Mouse (Mus musculus): ENCODE results near the gene Ano1. TPM values are rescaled to one million over a fixed set of nuclear protein-coding genes. Genes with fewer than 3 reads are reported as not detected.
A peak's percentile ranks its signal among the peaks of the same experiment; 100 is the strongest.

Gene Ano1
- polyA plus RNA-seq, 1 experiment, result 1.5 TPM

DNA sequence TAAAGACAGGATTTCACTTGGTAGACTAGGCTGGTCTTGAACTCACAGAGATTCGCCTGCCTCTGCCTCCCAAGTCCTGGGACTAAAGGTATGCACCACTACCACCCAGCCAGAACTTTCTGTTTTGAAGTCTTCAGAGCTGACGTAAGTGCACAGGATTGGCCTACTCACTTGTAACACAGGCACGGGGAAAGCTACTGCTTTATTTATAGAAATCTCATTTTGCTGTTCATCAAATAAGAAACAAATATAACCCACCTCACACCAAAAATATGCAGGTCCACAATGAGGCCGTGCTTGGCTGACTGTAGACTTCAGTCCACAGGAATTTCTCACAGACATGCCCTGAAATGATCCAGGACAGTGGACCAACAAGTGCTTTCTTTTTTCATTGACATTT lies 31.8 kb downstream of the Ano1 start:
- TF ChIP-seq POLR2A (IDR thresholded peaks at IDR 0.05; ENCODE audit: borderline replicate concordance, control insufficient read depth, low read depth, low read length) (no peak), CTCF (IDR thresholded peaks at IDR 0.05; ENCODE audit: control insufficient read depth, insufficient read depth, low read length) (no peak)
- 68% methylated on average over 4 of the region's 4 CpGs for WGBS
- Histone ChIP-seq H3K4me1 (ENCODE audit: control insufficient read depth, insufficient read depth, low read length) (no peaks in the 10 kb centered on the region), H3K27ac (ENCODE audit: control insufficient read depth, insufficient read depth, low read depth, low read length, poor library complexity) (no peak overlapping the region), H3K4me3 (replicated peaks; ENCODE audit: control insufficient read depth, low read depth, low read length) (no peak overlapping the region)

DNA sequence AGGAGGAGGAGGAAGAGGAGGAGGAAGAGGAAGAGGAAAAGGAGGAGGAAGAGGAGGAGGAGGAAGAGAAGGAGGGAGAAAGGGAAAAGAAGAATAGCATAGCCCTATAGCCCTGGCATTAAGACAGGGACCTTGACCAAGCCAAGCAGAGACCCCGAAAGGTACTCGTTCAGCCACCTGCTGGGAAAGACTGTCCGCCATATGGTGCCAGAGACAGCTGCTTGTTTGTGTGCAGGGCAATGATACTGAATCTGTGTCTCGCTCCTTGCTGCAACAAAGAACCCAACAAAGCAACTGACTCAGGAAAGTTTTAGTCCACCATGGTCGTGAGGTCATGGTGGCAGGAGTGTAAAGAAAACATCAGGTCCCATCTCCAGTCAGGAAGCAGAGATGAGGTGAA lies 34.0 kb downstream of the Ano1 start:
- TF ChIP-seq CTCF (IDR thresholded peaks at IDR 0.05; ENCODE audit: control insufficient read depth, insufficient read depth, low read length) (no peak), POLR2A (IDR thresholded peaks at IDR 0.05; ENCODE audit: borderline replicate concordance, control insufficient read depth, low read depth, low read length) (no peak)
- H3K27ac ChIP-seq (ENCODE audit: control insufficient read depth, insufficient read depth, low read depth, low read length, poor library complexity), result no peak overlapping the region
- no peak overlapping the region for H3K4me3 ChIP-seq (replicated peaks; ENCODE audit: control insufficient read depth, low read depth, low read length)
- no peaks in the 10 kb centered on the region; the same call in 1 of the 2 replicates for H3K4me1 ChIP-seq (ENCODE audit: control insufficient read depth, insufficient read depth, low read length)
- WGBS, result 85% methylated on average over 5 of the region's 5 CpGs

DNA sequence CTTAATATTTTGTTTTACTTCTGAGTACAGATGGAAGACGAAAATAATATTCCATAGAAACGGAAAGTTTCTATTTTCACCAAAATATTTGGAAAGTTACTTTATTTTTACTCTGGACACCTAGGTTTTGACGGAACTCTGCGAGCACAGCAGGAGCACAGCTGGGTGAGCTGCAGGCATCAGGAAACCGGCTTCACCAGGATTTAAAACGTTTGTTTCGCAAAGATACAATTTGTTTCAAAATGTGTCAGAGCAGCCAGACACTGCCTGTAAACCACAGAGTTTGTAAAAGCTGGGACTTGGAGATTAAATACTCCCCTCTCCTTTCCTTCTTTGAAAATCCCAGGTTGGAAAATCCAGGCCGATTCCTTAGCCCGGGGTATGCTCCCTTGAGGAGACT lies 53.9 kb downstream of the Ano1 start:
- H3K4me1 ChIP-seq (ENCODE audit: control insufficient read depth, insufficient read depth, low read length), result no peaks in the 10 kb centered on the region
- no peak overlapping the region for H3K27ac ChIP-seq (ENCODE audit: control insufficient read depth, insufficient read depth, low read depth, low read length, poor library complexity)
- H3K4me3 ChIP-seq (replicated peaks; ENCODE audit: control insufficient read depth, low read depth, low read length), result no peak overlapping the region
- TF ChIP-seq CTCF (IDR thresholded peaks at IDR 0.05; ENCODE audit: control insufficient read depth, insufficient read depth, low read length), result no peak
- no peak for TF ChIP-seq POLR2A (IDR thresholded peaks at IDR 0.05; ENCODE audit: borderline replicate concordance, control insufficient read depth, low read depth, low read length)
- WGBS, result 45% methylated on average over 9 of the region's 9 CpGs

DNA sequence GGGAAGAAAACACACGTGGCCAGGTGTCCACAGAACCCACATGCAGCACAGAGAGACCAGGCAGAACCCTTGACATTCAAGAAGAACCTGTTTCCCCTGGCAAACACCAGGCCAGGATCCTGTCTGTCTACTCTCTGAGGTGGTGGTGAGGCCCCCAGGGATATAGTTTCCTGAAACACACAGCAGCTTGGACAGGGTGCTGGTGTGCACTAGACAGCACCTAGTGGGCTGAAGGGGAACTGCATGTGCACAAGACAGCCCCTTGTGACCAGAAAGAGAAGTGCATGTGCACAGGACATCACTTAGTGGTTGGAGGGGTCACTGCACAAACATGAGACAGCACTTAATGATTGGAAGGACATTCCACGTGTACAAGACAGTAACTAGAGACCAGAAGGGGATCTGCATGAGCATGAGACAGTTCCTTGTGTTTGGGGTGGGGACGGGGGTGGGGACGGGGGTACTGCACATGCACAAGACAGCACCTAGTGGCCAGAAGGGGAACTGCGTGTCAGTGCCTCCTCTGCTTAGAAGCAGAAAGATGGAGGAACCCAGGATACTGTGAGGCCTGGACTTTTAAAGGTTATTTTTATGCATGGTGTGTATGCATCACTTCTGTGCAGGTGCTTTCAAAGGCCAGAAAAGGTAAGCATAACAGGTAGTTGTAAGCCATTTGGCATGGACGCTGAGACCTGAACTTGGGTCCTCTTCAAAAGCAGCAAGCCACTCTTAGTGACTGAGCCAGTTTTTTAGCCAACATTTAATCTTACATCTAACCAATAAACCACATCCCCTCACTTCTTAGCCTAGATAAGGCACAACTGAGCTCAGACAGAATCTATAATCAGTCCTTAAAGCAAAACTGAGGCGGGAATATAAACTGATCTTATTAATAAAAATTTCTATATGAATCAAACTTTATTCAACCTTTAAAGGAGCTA lies 54.7 kb downstream of the Ano1 start:
- Histone ChIP-seq H3K4me3 (replicated peaks; ENCODE audit: control insufficient read depth, low read depth, low read length) (no peak overlapping the region), H3K4me1 (ENCODE audit: control insufficient read depth, insufficient read depth, low read length) (no peaks in the 10 kb centered on the region), H3K27ac (ENCODE audit: control insufficient read depth, insufficient read depth, low read depth, low read length, poor library complexity) (no peak overlapping the region)
- 56% methylated on average over 7 of the region's 7 CpGs for WGBS
- TF ChIP-seq POLR2A (IDR thresholded peaks at IDR 0.05; ENCODE audit: borderline replicate concordance, control insufficient read depth, low read depth, low read length) (no peak), CTCF (IDR thresholded peaks at IDR 0.05; ENCODE audit: control insufficient read depth, insufficient read depth, low read length) (peak; percentile 86)

DNA sequence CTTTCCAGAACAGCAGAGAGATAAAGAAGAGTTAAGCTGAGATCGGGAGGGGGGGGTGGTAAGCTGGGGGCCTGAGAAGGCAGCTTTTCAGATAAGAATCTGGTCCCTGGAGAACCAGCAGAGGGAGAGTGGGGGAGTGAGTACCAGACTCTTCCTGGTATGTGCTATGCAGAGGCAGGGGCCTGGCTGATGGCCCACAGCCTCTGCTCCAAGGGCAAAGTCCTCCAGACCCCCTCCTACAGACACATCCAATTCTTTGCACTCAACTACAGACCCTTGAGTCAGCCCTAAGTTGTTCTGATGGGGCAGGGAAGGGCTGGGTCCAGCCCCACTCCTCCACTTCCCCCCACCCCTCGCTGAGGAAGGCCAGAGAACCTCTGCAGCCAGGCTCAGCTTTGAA lies 61.9 kb downstream of the Ano1 start:
- 50% methylated on average over 2 of the region's 2 CpGs for WGBS

DNA sequence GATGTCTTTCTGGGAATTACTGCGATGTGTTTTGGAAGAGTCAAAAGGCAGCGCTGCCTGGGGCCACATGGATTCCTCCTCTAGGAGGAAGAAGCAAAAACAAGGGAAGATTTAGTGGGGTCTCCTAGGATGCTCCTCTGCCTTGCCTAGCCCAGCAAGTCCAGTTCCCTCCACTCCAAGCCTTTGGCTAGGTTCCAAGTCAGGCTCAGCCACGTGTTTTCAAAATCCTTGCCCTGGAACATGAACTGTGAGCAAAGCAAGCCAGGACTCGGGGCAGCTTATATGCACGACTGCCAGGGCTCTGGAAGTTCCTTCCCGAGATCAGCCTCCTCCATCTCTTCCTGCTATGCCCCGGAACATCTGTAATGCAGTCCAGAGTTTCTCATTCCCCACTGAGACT lies 62.6 kb downstream of the Ano1 start:
- H3K4me1 ChIP-seq (ENCODE audit: control insufficient read depth, insufficient read depth, low read length), result no peaks in the 10 kb centered on the region
- no peak for TF ChIP-seq POLR2A (IDR thresholded peaks at IDR 0.05; ENCODE audit: borderline replicate concordance, control insufficient read depth, low read depth, low read length)
- TF ChIP-seq CTCF (IDR thresholded peaks at IDR 0.05; ENCODE audit: control insufficient read depth, insufficient read depth, low read length), result no peak
- H3K27ac ChIP-seq (ENCODE audit: control insufficient read depth, insufficient read depth, low read depth, low read length, poor library complexity), result no peak overlapping the region
- no peak overlapping the region for H3K4me3 ChIP-seq (replicated peaks; ENCODE audit: control insufficient read depth, low read depth, low read length)
- WGBS, result 76% methylated on average over 7 of the region's 7 CpGs

More for the DNA sequence above, 61.9 kb downstream of the Ano1 start:
- no peak for TF ChIP-seq POLR2A (IDR thresholded peaks at IDR 0.05; ENCODE audit: borderline replicate concordance, control insufficient read depth, low read depth, low read length)
- TF ChIP-seq CTCF (IDR thresholded peaks at IDR 0.05; ENCODE audit: control insufficient read depth, insufficient read depth, low read length), result no peak
- Histone ChIP-seq H3K4me3 (replicated peaks; ENCODE audit: control insufficient read depth, low read depth, low read length) (no peak overlapping the region), H3K4me1 (ENCODE audit: control insufficient read depth, insufficient read depth, low read length) (no peaks in the 10 kb centered on the region), H3K27ac (ENCODE audit: control insufficient read depth, insufficient read depth, low read depth, low read length, poor library complexity) (no peak overlapping the region)

DNA sequence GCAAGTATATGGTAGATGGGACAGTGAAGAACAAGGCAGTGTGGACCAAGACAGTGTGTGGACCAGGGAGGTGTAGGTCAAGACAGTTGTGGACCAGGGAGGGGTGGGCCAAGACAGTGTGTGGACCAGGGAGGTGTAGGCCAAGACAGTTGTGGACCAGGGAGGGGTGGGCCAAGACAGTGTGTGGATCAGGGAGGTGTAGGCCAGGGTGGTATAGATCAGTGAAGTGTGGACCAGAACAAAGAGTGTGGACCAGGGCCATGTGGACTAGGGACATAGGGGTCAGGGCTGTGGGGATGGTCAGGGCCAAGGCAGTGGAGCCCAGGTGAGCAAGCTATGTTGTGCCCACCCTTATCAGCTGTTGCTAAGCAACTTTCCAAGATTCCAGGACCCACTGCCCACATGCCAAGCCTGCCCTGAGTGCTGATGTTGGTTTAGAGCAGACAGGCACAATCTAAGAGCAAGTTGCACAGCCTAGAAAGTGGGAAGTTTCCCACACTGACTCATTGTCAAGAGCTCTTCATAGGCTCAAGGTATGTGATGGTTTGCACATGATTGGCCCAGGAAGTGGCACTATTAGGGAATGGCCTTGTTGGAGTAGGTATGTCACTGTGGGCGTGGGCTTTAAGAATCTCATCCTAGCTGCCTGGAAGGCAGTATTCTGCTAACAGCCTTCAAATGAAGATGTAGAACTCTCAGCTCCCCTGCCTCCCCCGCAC lies 64.0 kb downstream of the Ano1 start:
- no peak overlapping the region for H3K27ac ChIP-seq (ENCODE audit: control insufficient read depth, insufficient read depth, low read depth, low read length, poor library complexity)
- H3K4me3 ChIP-seq (replicated peaks; ENCODE audit: control insufficient read depth, low read depth, low read length), result no peak overlapping the region
- no peaks in the 10 kb centered on the region for H3K4me1 ChIP-seq (ENCODE audit: control insufficient read depth, insufficient read depth, low read length)
- TF ChIP-seq POLR2A (IDR thresholded peaks at IDR 0.05; ENCODE audit: borderline replicate concordance, control insufficient read depth, low read depth, low read length) (no peak), CTCF (IDR thresholded peaks at IDR 0.05; ENCODE audit: control insufficient read depth, insufficient read depth, low read length) (no peak)
- WGBS, result 65% methylated on average over 2 of the region's 2 CpGs

DNA sequence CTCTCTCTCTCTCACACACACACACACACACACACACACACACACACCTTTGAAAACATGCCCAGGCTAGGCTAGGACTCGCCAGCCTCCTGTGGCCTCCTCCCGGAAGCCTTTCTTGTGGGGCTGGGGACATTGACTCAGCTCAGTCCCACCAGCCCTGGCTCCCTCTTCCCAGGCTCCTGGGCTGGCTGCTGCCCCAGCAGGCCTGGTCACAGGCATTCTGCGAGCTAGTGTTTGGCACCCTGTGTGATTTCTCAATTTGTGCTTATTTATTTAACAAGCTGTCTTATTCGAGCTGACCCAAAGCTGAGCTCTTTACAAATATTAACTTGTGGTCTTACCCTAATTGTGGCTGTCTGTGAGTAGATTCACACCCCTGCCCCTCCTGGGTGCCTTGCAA lies 66.8 kb downstream of the Ano1 start:
- H3K4me1 ChIP-seq (ENCODE audit: control insufficient read depth, insufficient read depth, low read length), result no peaks in the 10 kb centered on the region

More for the DNA sequence above, 66.8 kb downstream of the Ano1 start:
- TF ChIP-seq CTCF (IDR thresholded peaks at IDR 0.05; ENCODE audit: control insufficient read depth, insufficient read depth, low read length), result no peak
- TF ChIP-seq POLR2A (IDR thresholded peaks at IDR 0.05; ENCODE audit: borderline replicate concordance, control insufficient read depth, low read depth, low read length), result no peak
- 34% methylated on average over 4 of the region's 4 CpGs for WGBS
- H3K27ac ChIP-seq (ENCODE audit: control insufficient read depth, insufficient read depth, low read depth, low read length, poor library complexity), result no peak overlapping the region
- no peak overlapping the region for H3K4me3 ChIP-seq (replicated peaks; ENCODE audit: control insufficient read depth, low read depth, low read length)

All from bone marrow, adult 2 months (tissue).